Mouse (Mus musculus) midbrain, embryonic 13.5 days (tissue): Measurements from ENCODE around the gene Tekt3. TPM values are rescaled to one million over a fixed set of nuclear protein-coding genes. Genes with fewer than 3 reads are reported as not detected.

Experiments used
- ATAC-seq: fragments of 200-750 bp; cut with Nextera tagmentation; 2 replicates; pipeline ENCODE4 v1.8.0; 2017; ENCODE audit warnings: mild to moderate bottlenecking, moderate TSS enrichment, moderate library complexity
- H3K27ac ChIP-seq: fragments of 300-500 bp; sonication (generic); 2 replicates; pipeline ENCODE4 v1.5.1; 2015; ENCODE audit warnings: inconsistent platforms, mild to moderate bottlenecking, moderate library complexity
- H3K27me3 ChIP-seq: fragments of 300-500 bp; sonication (generic); 2 replicates; pipeline ENCODE4 v1.6.1; 2015; ENCODE audit warnings: mild to moderate bottlenecking, inconsistent platforms
- H3K36me3 ChIP-seq: fragments of 300-500 bp; sonication (generic); 2 replicates; pipeline ENCODE4 v1.6.1; 2015; ENCODE audit warnings: mild to moderate bottlenecking, inconsistent platforms
- H3K4me1 ChIP-seq: fragments of 300-500 bp; sonication (generic); replicated peaks from 2 replicates; pipeline ENCODE4 v1.6.1; 2015; ENCODE audit warnings: inconsistent platforms
- H3K4me2 ChIP-seq: fragments of 300-500 bp; sonication (generic); replicated peaks from 2 replicates; pipeline ENCODE4 v1.6.1; 2015; ENCODE audit warnings: moderate library complexity, mild to moderate bottlenecking, inconsistent platforms
- H3K4me3 ChIP-seq: fragments of 300-500 bp; sonication (generic); replicated peaks from 2 replicates; pipeline ENCODE4 v1.5.1; 2015; ENCODE audit warnings: mild to moderate bottlenecking, inconsistent platforms
- H3K9ac ChIP-seq: fragments of 300-500 bp; sonication (generic); replicated peaks from 2 replicates; pipeline ENCODE4 v1.6.1; 2015; ENCODE audit warnings: mild to moderate bottlenecking, inconsistent platforms
- H3K9me3 ChIP-seq: fragments of 300-500 bp; sonication (generic); 2 replicates; pipeline ENCODE4 v1.6.1; 2016; ENCODE audit warnings: mild to moderate bottlenecking, inconsistent platforms
- WGBS: fragments of 180-500 bp; shearing (Covaris S2); methylation state at CpG from one replicate; pipeline ENCODE4 v1.1.7; 2015; 5-methylcytosine and 5-hydroxymethylcytosine counted together
- polyA plus RNA-seq: library from polyadenylated mRNA; unstranded; fragments of >200 nt; fragmentation: Nextera tagmentation; extraction: Ambion mirVana; gene quantifications from 2 replicates; pipeline ENCODE4 v1.2.1, GENCODE M21; 2015

Gene Tekt3
- polyA plus RNA-seq, 1 experiment from 2014 or later: not detected

DNA sequence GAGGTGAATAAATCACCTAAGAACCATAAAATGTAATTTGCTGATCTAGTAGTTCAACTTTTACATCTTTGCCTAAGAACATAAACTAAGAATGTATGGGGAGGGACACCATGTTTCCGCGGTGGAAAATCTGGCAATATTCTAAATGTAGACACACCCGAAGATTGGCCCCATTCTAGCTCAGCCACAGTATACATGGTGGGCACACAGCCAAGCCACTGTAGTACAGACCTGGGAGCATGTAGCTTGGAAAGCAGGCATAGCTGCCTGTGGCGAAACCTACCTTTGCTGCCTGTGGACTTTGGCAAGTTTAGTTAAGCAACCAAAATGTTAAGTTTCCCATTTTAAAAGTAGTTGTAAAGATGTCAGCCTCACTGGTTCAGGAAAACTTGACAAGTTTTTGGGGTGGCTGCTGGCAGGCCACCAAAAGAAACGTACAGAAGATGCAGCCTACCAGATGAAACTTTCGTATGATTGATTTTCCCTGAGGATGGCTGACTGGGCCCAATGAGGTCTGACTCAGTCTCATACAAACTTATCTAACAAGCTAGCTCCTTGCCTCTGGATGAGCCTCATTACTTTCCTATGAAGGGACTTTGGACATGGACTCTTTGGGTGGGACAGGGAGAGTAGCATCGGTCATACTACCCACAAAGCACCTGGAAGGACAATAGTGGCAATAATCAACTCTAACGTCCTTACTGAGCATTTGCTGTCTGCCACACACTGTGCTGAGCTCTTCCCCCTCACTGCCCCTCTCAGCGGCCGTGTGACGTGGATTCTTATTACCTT, 25.8 kb upstream of the Tekt3 start:
- no peak for ATAC-seq
- H3K4me1 ChIP-seq: 0 out of 2 replicates have a peak, but pooled peaks cover 4% of the 10 kb centered on the region
- WGBS: 85% methylated on average over 11 of the region's 11 CpGs
- no peaks in the 10 kb centered on the region for H3K27me3 ChIP-seq
- no peaks in the 10 kb centered on the region for H3K36me3 ChIP-seq
- H3K4me3 ChIP-seq: no peak overlapping the region
- H3K4me2 ChIP-seq: no peak overlapping the region
- peaks cover 3% of the 10 kb centered on the region; the same call in 1 of the 2 replicates for H3K9me3 ChIP-seq
- no peak overlapping the region for H3K27ac ChIP-seq
- no peak overlapping the region for H3K9ac ChIP-seq

DNA sequence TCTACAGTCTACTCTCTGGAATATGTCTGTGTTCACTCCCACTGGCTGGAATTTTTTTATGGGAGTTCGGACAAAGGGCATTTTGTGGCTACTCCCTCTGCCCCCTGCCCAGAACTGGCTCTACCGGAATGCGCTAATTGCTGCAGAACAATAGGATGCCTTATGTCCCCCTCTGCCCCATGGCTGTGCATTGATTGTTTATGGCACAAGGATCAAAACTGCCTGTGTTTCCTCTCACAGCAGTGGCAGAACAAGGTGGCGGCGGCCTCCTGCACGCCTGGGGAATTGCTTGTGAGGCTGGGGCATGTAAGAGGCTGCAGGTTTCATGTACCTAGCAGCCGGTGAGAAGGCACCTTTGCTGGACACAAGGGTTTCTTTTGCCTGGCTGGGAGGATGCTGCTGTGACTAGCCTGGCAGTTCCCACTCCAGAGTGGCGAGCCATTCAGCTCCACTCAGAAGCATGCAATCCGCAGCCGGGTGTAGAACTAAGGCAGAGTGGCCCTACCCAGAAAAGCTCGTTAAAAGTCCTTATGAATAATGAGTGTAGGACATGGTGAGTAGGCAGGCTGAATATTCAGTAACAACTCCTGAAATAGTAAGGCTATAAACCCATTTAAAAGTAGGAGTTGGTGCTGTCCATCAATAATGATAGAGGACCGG, 21.3 kb upstream of the Tekt3 start:
- Histone ChIP-seq H3K27ac (no peak overlapping the region), H3K9ac (no peak overlapping the region), H3K27me3 (no peaks in the 10 kb centered on the region), H3K4me2 (no peak overlapping the region), H3K36me3 (no peaks in the 10 kb centered on the region), H3K4me3 (no peak overlapping the region), H3K9me3 (no peaks in the 10 kb centered on the region), H3K4me1 (0 out of 2 replicates have a peak, but pooled peaks cover 4% of the 10 kb centered on the region)
- 72% methylated on average over 12 of the region's 12 CpGs for WGBS
- no peak for ATAC-seq

DNA sequence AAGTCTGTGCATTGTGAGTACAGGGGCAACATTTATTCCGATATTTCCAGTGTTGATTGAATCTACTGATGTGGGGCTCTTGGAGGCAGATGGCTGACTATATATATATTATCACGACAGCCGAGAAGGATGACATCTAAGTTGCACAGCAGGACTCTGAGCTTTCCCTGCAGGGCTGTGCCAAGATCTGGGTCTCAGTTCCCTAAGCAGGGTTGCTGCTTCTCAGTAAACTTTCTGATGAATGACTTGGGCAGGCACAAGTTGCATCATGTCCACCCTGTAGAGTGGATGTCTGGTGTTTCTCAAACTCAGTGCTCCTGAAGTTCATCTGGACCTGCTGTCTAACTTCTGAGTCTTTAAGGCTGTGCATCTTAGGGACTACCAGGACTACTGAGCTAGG, 15.7 kb upstream of the Tekt3 start:
- H3K9me3 ChIP-seq: no peaks in the 10 kb centered on the region
- no peak overlapping the region for H3K9ac ChIP-seq
- H3K36me3 ChIP-seq: no peaks in the 10 kb centered on the region
- H3K27me3 ChIP-seq: no peaks in the 10 kb centered on the region
- H3K27ac ChIP-seq: no peak overlapping the region
- no peak overlapping the region for H3K4me2 ChIP-seq
- ATAC-seq: no peak
- 80% methylated on average over 3 of the region's 3 CpGs for WGBS
- no peaks in the 10 kb centered on the region for H3K4me1 ChIP-seq
- H3K4me3 ChIP-seq: no peak overlapping the region

DNA sequence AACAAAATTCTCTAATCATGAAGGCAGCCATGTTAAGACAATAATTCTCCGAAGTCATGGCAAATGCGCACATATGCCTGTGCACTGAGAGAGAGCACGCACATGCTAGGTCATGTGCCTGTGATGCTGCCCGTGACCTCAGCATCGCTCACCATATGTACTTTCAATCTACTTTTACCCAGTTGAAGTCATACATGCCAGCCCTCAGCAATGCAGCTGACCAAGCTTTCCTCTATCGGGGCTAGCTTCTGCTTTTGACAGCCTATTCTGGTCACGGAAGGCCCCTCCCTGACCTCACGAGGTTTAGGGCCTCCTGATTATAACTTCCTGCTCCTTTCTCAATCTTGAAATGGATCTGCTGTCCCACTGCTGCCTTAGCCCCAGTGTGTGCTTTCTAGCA, 15.1 kb upstream of the Tekt3 start:
- Histone ChIP-seq H3K4me1 (no peaks in the 10 kb centered on the region), H3K9me3 (no peaks in the 10 kb centered on the region), H3K27me3 (no peaks in the 10 kb centered on the region), H3K9ac (no peak overlapping the region), H3K27ac (no peak overlapping the region), H3K4me3 (no peak overlapping the region), H3K36me3 (no peaks in the 10 kb centered on the region), H3K4me2 (no peak overlapping the region)
- 89% methylated on average over 8 of the region's 8 CpGs for whole genome bisulfite sequencing
- no peak for ATAC-seq

DNA sequence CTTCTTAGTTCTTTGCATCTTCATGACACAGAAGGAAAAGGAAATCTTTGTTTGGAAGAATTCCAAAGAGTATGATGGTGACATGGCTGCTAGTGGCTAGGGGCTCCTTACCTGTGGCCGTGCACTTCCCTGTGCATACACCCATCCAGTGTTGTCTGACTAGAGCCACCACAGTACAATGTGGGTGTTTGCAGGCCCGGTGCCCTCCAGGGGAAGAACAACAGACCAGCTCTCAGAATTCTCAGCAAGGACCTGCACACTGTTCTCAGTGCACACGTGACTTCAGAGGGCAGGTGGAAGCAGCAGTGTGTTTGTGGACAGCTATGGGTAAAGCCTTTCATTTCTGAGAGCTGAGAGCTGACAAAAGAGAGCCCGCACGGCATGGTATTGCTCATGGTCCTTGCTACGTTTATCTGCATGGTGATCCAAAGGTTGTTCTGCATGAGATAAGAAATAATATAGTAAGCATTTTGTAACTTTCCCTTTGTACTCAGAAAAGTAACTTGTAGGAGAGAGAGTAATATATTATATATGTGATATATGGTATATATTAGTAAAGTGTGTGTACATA, 11.0 kb upstream of the Tekt3 start:
- no peaks in the 10 kb centered on the region for H3K9me3 ChIP-seq
- no peak overlapping the region for H3K4me3 ChIP-seq
- no peak overlapping the region for H3K9ac ChIP-seq
- no peaks in the 10 kb centered on the region for H3K36me3 ChIP-seq
- no peak overlapping the region for H3K27ac ChIP-seq
- no peaks in the 10 kb centered on the region for H3K4me1 ChIP-seq
- H3K4me2 ChIP-seq: no peak overlapping the region
- H3K27me3 ChIP-seq: no peaks in the 10 kb centered on the region
- 92% methylated on average over 6 of the region's 6 CpGs for WGBS
- no peak for ATAC-seq

DNA sequence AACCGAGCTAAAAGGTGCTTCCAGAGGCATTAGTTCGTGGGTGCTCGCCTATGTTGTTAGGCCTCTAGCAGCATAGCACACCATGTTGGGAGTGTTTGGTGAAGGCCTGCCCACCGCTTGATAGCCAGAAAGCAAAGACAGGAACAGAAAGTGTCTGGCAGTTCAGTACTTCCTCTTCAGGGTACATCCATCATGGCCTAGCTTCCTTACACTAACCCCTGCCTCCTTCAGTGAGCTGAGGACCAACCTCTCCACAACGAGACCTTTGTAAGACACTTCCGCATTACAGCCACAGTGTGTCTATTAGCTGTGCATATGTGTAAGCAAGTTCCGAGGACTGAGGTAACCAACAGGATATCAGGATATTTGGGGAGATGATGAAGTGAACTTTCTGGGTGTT, 10.4 kb upstream of the Tekt3 start:
- 95% methylated on average over 7 of the region's 7 CpGs for WGBS
- no peaks in the 10 kb centered on the region for H3K36me3 ChIP-seq
- no peaks in the 10 kb centered on the region for H3K4me1 ChIP-seq
- H3K4me3 ChIP-seq: no peak overlapping the region
- H3K27ac ChIP-seq: no peak overlapping the region
- no peak for ATAC-seq
- no peaks in the 10 kb centered on the region for H3K9me3 ChIP-seq
- H3K27me3 ChIP-seq: no peaks in the 10 kb centered on the region
- H3K9ac ChIP-seq: no peak overlapping the region
- H3K4me2 ChIP-seq: no peak overlapping the region

DNA sequence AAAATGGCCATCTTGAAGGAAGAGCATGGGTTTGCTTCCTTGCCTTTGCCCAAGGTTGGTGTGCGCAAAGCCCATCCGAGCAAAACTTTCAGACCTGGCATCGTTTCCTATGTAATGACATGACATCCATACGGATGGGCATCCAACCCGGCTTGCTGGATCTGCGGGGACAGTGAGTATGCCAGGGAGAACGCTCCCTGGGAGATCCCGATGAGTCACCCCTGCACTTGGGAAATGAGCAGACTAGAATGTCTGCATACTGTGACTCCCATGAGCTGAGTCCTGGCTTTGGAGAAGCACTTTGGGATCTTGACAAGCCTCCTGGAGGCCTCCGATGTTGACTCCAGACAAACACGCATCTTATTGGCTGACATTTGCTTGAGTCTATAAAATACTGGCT, 9.5 kb upstream of the Tekt3 start:
- H3K27ac ChIP-seq: no peak overlapping the region
- no peak for ATAC-seq

GRCm38 (mm10) chr11:63055596-63055995, 5.9 kb upstream of the Tekt3 start:
- H3K9ac ChIP-seq: no peak overlapping the region
- H3K27me3 ChIP-seq: no peaks in the 10 kb centered on the region
- no peak overlapping the region for H3K4me3 ChIP-seq
- no peaks in the 10 kb centered on the region for H3K4me1 ChIP-seq
- no peak overlapping the region for H3K4me2 ChIP-seq
- H3K27ac ChIP-seq: no peak overlapping the region
- WGBS: 96% methylated on average over 7 of the region's 7 CpGs
- no peak for ATAC-seq
- H3K36me3 ChIP-seq: no peaks in the 10 kb centered on the region
- no peaks in the 10 kb centered on the region for H3K9me3 ChIP-seq

More for the DNA sequence above, 9.5 kb upstream of the Tekt3 start:
- H3K9ac ChIP-seq: no peak overlapping the region
- no peak overlapping the region for H3K4me3 ChIP-seq
- H3K4me2 ChIP-seq: no peak overlapping the region
- no peaks in the 10 kb centered on the region for H3K36me3 ChIP-seq
- H3K4me1 ChIP-seq: no peaks in the 10 kb centered on the region
- no peaks in the 10 kb centered on the region for H3K27me3 ChIP-seq
- 95% methylated on average over 10 of the region's 10 CpGs for WGBS
- no peaks in the 10 kb centered on the region for H3K9me3 ChIP-seq

- no peaks in the 10 kb centered on the region for H3K36me3 ChIP-seq
- WGBS: 82% methylated on average over 5 of the region's 5 CpGs
- no peaks in the 10 kb centered on the region for H3K27me3 ChIP-seq
- peaks cover 4% of the 10 kb centered on the region; the same call in 1 of the 2 replicates for H3K4me1 ChIP-seq
- no peak overlapping the region for H3K4me3 ChIP-seq
- no peak for ATAC-seq
- H3K27ac ChIP-seq: no peak overlapping the region
- no peaks in the 10 kb centered on the region for H3K9me3 ChIP-seq
- no peak overlapping the region for H3K4me2 ChIP-seq
- no peak overlapping the region for H3K9ac ChIP-seq
These were observed 3.0 kb upstream of the Tekt3 start for GRCm38 (mm10) chr11:63058375-63058952.

DNA sequence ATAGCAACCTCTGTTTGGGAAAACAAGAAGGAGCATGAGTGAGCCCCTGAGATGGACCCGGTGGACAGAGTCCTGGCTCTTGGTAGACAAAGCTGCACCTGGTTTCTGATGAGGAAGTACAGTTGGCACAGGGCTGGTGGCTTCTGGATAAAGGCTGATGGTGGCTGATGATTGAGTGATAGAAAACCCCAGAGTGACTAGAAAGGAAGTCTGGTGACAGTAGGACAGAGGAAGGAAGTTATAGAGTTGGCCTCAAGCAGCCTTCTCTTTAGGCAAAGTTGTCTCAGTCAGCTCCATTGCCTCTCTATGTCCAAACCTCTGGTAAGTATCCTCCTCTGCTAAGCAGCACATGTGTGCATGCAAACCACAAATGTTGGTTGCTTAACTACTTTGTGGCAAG, 1.5 kb upstream of the Tekt3 start:
- H3K4me2 ChIP-seq: no peak overlapping the region
- no peak overlapping the region for H3K27ac ChIP-seq
- no peaks in the 10 kb centered on the region for H3K9me3 ChIP-seq
- no peak overlapping the region for H3K9ac ChIP-seq
- H3K27me3 ChIP-seq: no peaks in the 10 kb centered on the region
- H3K4me3 ChIP-seq: no peak overlapping the region
- whole genome bisulfite sequencing: 96% methylated on average over 1 of the region's 1 CpGs
- no peak for ATAC-seq
- H3K4me1 ChIP-seq: peaks cover 4% of the 10 kb centered on the region; the same call in 1 of the 2 replicates
- H3K36me3 ChIP-seq: no peaks in the 10 kb centered on the region

- no peak overlapping the region for H3K27ac ChIP-seq
- H3K36me3 ChIP-seq: no peaks in the 10 kb centered on the region
- H3K4me2 ChIP-seq: no peak overlapping the region
- no peak overlapping the region for H3K9ac ChIP-seq
- H3K4me3 ChIP-seq: no peak overlapping the region
- WGBS: 67% methylated on average over 1 of the region's 1 CpGs
- peaks cover 2% of the 10 kb centered on the region; the same call in 1 of the 2 replicates for H3K4me1 ChIP-seq
- H3K27me3 ChIP-seq: no peaks in the 10 kb centered on the region
- ATAC-seq: no peak
- no peaks in the 10 kb centered on the region for H3K9me3 ChIP-seq
These were observed 5.1 kb downstream of the Tekt3 start for GRCm38 (mm10) chr11:63066526-63066925.

GRCm38 (mm10) chr11:63070081-63070480, 8.6 kb downstream of the Tekt3 start:
- 90% methylated on average over 17 of the region's 17 CpGs for WGBS
- Histone ChIP-seq H3K4me1 (no peaks in the 10 kb centered on the region), H3K36me3 (no peaks in the 10 kb centered on the region), H3K27me3 (no peaks in the 10 kb centered on the region), H3K4me2 (no peak overlapping the region), H3K9me3 (no peaks in the 10 kb centered on the region), H3K4me3 (no peak overlapping the region), H3K9ac (no peak overlapping the region), H3K27ac (no peak overlapping the region)
- no peak for ATAC-seq
